Mouse (Mus musculus) liver, postnatal 0 days (tissue): ENCODE results near the gene Ehbp1l1. TPM values are rescaled to one million over a fixed set of nuclear protein-coding genes. Genes with fewer than 3 reads are reported as not detected.

Experiments
- ATAC-seq: fragments of 200-750 bp; cut with Nextera tagmentation; 2 replicates; pipeline ENCODE4 v1.8.0; 2017; ENCODE audit warnings: mild to moderate bottlenecking, moderate library complexity
- DNase-seq: peaks from one replicate; pipeline ENCODE4 v3.0.0-alpha.2; 2016
- H3K27ac ChIP-seq: fragments of 300-500 bp; sonication (generic); 2 replicates; pipeline ENCODE4 v1.5.1; 2014; ENCODE audit warnings: antibody characterized with exemption, moderate library complexity, mild to moderate bottlenecking, low read depth
- H3K27me3 ChIP-seq: fragments of 300-500 bp; sonication (generic); 2 replicates; pipeline ENCODE4 v1.6.1; 2014; ENCODE audit warnings: low read length, control low read depth, mixed read lengths; ENCODE audit not compliant: insufficient read depth
- H3K36me3 ChIP-seq: fragments of 300-500 bp; sonication (generic); replicated peaks from 2 replicates; pipeline ENCODE4 v1.6.1; 2014; ENCODE audit warnings: mild to moderate bottlenecking, control low read depth, low read length, moderate library complexity, mixed read lengths; ENCODE audit not compliant: insufficient read depth
- H3K4me1 ChIP-seq: fragments of 300-500 bp; sonication (generic); 2 replicates; pipeline ENCODE4 v1.6.1; 2014; ENCODE audit warnings: antibody characterized with exemption, mild to moderate bottlenecking, control low read depth; ENCODE audit not compliant: insufficient read depth
- H3K4me2 ChIP-seq: fragments of 300-500 bp; sonication (generic); 2 replicates; pipeline ENCODE4 v1.6.1; 2014; ENCODE audit warnings: low read depth, mild to moderate bottlenecking, low read length, moderate library complexity, mixed read lengths
- H3K4me3 ChIP-seq: fragments of 300-500 bp; sonication (generic); 2 replicates; pipeline ENCODE4 v1.5.1; 2014; ENCODE audit warnings: low read depth, low read length
- H3K9ac ChIP-seq: fragments of 300-500 bp; sonication (generic); replicated peaks from 2 replicates; pipeline ENCODE4 v1.6.1; 2014; ENCODE audit warnings: mild to moderate bottlenecking, moderate library complexity
- H3K9me3 ChIP-seq: fragments of 300-500 bp; sonication (generic); 2 replicates; pipeline ENCODE4 v1.6.1; 2016; ENCODE audit warnings: mild to moderate bottlenecking, control low read depth, low read length, mixed read lengths
- CTCF ChIP-seq: sonication (generic); IDR thresholded peaks from 2 replicates; pipeline ENCODE4 v1.5.1; 2016; ENCODE audit warnings: antibody characterized with exemption, low read depth
- EP300 ChIP-seq: IDR thresholded peaks from 2 replicates; pipeline ENCODE4 v1.6.1; 2016; ENCODE audit warnings: antibody characterized with exemption, low read depth, mild to moderate bottlenecking
- WGBS: fragments of 180-500 bp; shearing (Covaris S2); extraction: QIAGEN DNeasy Blood & Tissue Kit; methylation state at CpG from one replicate; pipeline ENCODE4 v1.1.7; 2014; ENCODE audit not compliant: insufficient replicate concordance; 5-methylcytosine and 5-hydroxymethylcytosine counted together
- polyA plus RNA-seq: library from polyadenylated mRNA; unstranded; fragments of >200 nt; fragmentation: Nextera tagmentation; extraction: Ambion mirVana; gene quantifications from 2 replicates; pipeline ENCODE4 v1.2.1, GENCODE M21; 2015

Ehbp1l1 gene
- polyA plus RNA-seq, 1 experiment from 2014 or later: 42.5 TPM

GRCm38 (mm10) chr19:5729444-5729815 is 3.3 kb upstream of the Ehbp1l1 start, which contains the start of gene Fam89b:
Gene Fam89b (minus strand): TSS chr19:5729653.
- H3K9me3 ChIP-seq: no peaks in the 10 kb centered on the region
- H3K27me3 ChIP-seq: no peaks in the 10 kb centered on the region
- peaks cover 40% of the 10 kb centered on the region for H3K4me1 ChIP-seq
- ATAC-seq (peak; percentile 40), DNase-seq (peak; percentile 93)
- H3K4me3 ChIP-seq: peak within 1 kb of the TSS; percentile 84
- H3K27ac ChIP-seq: peak within 1 kb of the TSS; percentile 92
- H3K4me2 ChIP-seq: peak within 1 kb of the TSS; percentile 91
- H3K9ac ChIP-seq: peak within 1 kb of the TSS; percentile 88
- TF ChIP-seq EP300 (no peak), CTCF (no peak)
- 1% methylated on average over 34 of the region's 37 CpGs for WGBS
- H3K36me3 ChIP-seq: no peaks in the 10 kb centered on the region; the same call in none of the 2 replicates

DNA sequence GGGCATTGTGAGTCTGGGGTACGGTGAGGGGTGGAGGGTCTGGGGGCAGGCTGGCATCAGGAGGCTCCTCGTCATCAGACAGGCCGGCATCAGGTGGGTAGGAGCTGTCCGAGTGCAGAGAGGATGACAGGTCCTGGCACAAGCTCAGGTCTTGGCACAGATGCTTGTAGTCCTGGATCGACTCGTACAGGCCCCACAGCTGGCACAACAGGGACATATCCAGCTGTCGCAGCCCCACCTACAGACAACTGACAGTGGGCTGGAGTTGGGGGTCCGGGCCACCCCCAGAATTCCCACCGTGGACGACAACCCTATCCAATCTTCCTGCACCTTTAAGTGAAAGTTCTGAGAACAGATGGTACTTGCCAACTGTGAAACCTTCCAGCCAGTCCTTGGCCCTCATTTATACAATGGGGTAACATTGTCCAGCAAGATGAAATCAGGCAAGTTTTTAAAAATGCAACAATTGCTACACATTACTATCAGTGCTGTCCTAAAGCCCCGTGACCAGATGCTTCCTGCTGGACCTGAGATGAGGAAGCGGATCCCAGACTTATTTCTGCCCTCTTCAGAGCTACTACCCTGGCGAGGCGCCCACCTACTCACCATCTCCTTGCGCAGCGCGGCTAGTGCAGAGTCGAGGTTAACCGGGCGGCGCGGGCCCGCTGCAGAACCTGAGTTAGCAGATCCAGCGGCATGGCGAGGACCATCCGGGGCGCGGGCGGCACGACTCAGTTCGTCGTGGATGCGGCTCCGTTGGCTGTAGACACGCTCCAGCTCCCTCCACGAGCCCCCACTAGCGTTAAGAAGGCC is 2.7 kb upstream of the Ehbp1l1 start:
- peak; percentile 62 for DNase-seq
- Histone ChIP-seq H3K36me3 (no peaks in the 10 kb centered on the region; the same call in none of the 2 replicates), H3K27me3 (no peaks in the 10 kb centered on the region), H3K4me1 (peaks cover 44% of the 10 kb centered on the region), H3K9me3 (no peaks in the 10 kb centered on the region), H3K4me2 (peak overlapping the region; percentile 91), H3K27ac (peak overlapping the region; percentile 92), H3K9ac (peak overlapping the region; percentile 88), H3K4me3 (peak overlapping the region; percentile 84)
- 9% methylated on average over 37 of the region's 37 CpGs for WGBS
- no peak for TF ChIP-seq EP300
- no peak for TF ChIP-seq CTCF
- ATAC-seq: no peak

DNA sequence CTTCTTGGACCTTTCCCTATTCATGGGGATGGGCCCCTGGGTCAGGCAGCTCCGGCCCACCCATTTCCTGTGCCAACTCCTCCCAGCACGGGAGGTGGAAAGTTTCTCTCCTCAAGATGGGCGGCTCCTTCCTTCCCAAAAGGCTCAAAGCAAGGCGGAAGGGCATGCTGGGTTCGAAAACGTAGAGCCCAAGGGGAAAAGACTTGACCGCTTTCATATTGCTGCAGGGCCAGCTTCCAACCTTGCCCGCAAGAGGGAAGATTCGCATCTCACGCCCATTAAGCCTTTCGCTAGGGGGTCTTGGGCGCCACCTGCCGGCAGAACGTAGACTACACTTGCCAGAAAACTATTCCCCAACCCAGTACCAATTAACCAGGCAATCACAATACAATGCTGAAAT is 1.6 kb upstream of the Ehbp1l1 start:
- Histone ChIP-seq H3K9ac (peak overlapping the region; percentile 88), H3K27me3 (no peaks in the 10 kb centered on the region), H3K27ac (peak overlapping the region; percentile 92), H3K4me1 (peaks cover 44% of the 10 kb centered on the region), H3K4me3 (peak overlapping the region; percentile 84), H3K9me3 (no peaks in the 10 kb centered on the region), H3K4me2 (peak overlapping the region; percentile 91), H3K36me3 (peaks cover 3% of the 10 kb centered on the region)
- WGBS: 1% methylated on average over 14 of the region's 14 CpGs
- TF ChIP-seq EP300 (no peak; the same call in 1 of the 2 replicates), CTCF (peak; percentile 99)
- peak; percentile 93 for DNase-seq
- ATAC-seq: peak; percentile 12; the same call in 1 of the 2 replicates

DNA sequence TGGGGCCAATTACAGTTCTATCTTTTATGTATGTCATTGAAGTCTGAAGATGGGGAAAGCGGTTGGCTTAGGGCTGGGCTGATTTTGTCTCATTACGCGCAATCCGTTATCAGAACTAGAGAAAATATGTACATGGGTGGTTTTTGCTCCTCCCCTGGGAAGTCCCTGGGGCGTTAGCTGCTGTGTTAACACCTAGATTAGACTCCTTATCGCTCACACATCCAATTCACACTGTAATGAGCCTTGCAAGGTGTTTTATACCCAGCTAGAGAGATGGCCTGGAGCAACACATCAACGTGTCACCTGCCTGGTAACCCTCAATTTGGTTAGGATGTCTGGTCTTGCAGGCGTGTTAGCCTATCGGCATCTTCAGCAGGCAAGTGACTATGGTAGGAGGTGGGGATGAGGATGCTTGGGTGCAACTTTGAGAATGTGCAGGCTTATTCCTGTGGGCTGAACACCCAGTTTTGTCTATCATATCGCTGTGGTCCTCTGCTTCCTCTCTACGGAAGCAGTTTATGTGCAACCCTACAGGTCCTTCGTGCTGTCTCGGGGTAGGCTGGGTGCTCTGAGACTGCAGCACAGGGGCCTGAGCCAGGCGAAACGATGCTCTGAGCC is 953 bp upstream of the Ehbp1l1 start:
- TF ChIP-seq EP300 (peak; percentile 89), CTCF (no peak)
- H3K36me3 ChIP-seq: peaks cover 9% of the 10 kb centered on the region
- peak overlapping the region; percentile 84 for H3K4me3 ChIP-seq
- ATAC-seq (peak; percentile 22), DNase-seq (peak; percentile 51)
- peaks cover 43% of the 10 kb centered on the region for H3K4me1 ChIP-seq
- H3K27me3 ChIP-seq: no peaks in the 10 kb centered on the region
- peak overlapping the region; percentile 92 for H3K27ac ChIP-seq
- peak overlapping the region; percentile 88 for H3K9ac ChIP-seq
- H3K4me2 ChIP-seq: peak overlapping the region; percentile 91
- 29% methylated on average over 15 of the region's 15 CpGs for WGBS
- H3K9me3 ChIP-seq: no peaks in the 10 kb centered on the region

DNA sequence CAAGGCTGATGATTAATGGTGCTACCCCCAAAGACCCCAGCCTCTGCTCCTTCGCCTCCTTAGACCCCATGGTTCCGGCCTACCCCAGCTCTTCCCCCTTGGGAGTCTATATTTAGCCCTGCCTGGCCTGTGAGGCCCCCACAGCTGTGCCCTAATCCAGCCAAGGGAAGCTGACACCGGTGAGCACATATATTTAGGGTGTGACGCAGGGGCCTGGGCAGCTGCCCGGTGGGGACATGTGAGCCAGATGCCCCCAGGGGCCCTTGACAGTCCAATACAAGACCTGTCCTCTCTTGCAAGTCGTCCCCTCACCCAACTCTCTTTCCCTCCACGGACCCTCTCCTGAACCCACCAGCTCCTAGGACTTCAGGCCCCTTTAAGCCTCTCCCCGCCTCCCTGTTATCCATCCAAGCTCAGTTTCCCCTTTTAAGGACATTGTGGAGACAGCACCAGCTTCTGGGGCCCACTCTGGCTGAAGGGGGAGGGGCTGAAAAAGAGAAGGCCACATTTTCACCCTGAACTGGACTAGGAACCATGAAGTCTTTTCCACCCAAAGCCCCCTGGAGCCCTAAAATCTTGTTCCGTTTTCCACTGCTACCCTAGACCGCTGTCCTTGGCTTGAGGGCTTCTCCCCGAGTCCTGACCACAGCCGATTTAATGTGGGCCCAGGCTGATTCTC is 949 bp downstream of the Ehbp1l1 start:
- Histone ChIP-seq H3K9ac (peak overlapping the region; percentile 88), H3K4me2 (peak overlapping the region; percentile 91), H3K36me3 (peaks cover 28% of the 10 kb centered on the region), H3K27ac (peak overlapping the region; percentile 92), H3K27me3 (no peaks in the 10 kb centered on the region), H3K9me3 (no peaks in the 10 kb centered on the region), H3K4me3 (peak overlapping the region; percentile 84), H3K4me1 (peaks cover 28% of the 10 kb centered on the region)
- 23% methylated on average over 12 of the region's 12 CpGs for WGBS
- ATAC-seq: no peak
- DNase-seq: peak; percentile 65
- TF ChIP-seq CTCF (no peak), EP300 (no peak)

DNA sequence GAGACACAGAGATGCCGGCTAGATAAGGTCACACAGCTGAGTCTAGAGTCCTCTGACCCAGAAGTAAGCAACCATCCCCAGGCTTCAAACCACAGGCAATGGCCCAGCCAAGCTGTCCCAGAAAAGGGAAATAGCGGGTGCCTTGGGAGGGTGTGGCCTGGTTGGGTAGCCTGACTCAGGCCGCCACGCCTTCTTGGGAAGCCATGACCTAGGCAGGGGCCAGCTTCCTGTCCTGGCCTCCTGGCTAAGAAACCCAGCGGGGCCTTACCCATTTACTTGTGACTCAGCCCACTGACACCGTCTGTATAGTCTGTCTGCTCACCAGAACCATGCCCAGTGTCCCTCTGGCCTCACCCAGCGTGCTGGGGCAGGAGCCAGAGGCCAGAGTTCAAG is 1.6 kb downstream of the Ehbp1l1 start:
- peak overlapping the region; percentile 88 for H3K9ac ChIP-seq
- peak overlapping the region; percentile 84 for H3K4me3 ChIP-seq
- peaks cover 34% of the 10 kb centered on the region for H3K36me3 ChIP-seq
- TF ChIP-seq CTCF (no peak), EP300 (peak; percentile 43; the same call in 1 of the 2 replicates)
- peak; percentile 89 for DNase-seq
- H3K27me3 ChIP-seq: no peaks in the 10 kb centered on the region
- WGBS: 22% methylated on average over 7 of the region's 7 CpGs
- H3K9me3 ChIP-seq: no peaks in the 10 kb centered on the region
- H3K4me1 ChIP-seq: peaks cover 24% of the 10 kb centered on the region
- peak; percentile 51 for ATAC-seq
- H3K4me2 ChIP-seq: peak overlapping the region; percentile 91
- peak overlapping the region; percentile 92 for H3K27ac ChIP-seq
